Mouse (Mus musculus) liver, embryonic 12.5 days (tissue): ENCODE measurements at regions not wholly inside any gene's neighbourhood (a gene's known extent, or its start where the extent isn't known, plus 50 kb on each side); places are given as distances from the start of the nearest gene placed in this dataset.

ENCODE experiments used
- ATAC-seq: fragments of 200-750 bp; cut with Nextera tagmentation; 2 replicates; pipeline ENCODE4 v1.8.0; 2017; ENCODE audit warnings: moderate number of reproducible peaks, mild to moderate bottlenecking, moderate library complexity
- H3K27ac ChIP-seq: fragments of 300-500 bp; sonication (generic); 2 replicates; pipeline ENCODE4 v1.5.1; 2016; ENCODE audit warnings: mild to moderate bottlenecking
- H3K27me3 ChIP-seq: fragments of 300-500 bp; sonication (generic); replicated peaks from 2 replicates; pipeline ENCODE4 v1.6.1; 2016; ENCODE audit warnings: mild to moderate bottlenecking, moderate library complexity
- H3K36me3 ChIP-seq: fragments of 300-500 bp; sonication (generic); 2 replicates; pipeline ENCODE4 v1.6.1; 2016; ENCODE audit warnings: mild to moderate bottlenecking, moderate library complexity
- H3K4me1 ChIP-seq: fragments of 300-500 bp; sonication (generic); 2 replicates; pipeline ENCODE4 v1.6.1; 2016
- H3K4me2 ChIP-seq: fragments of 300-500 bp; sonication (generic); 2 replicates; pipeline ENCODE4 v1.6.1; 2016; ENCODE audit warnings: mild to moderate bottlenecking, moderate library complexity
- H3K4me3 ChIP-seq: fragments of 300-500 bp; sonication (generic); 2 replicates; pipeline ENCODE4 v1.5.1; 2016; ENCODE audit warnings: mild to moderate bottlenecking, moderate library complexity
- H3K9ac ChIP-seq: fragments of 300-500 bp; sonication (generic); 2 replicates; pipeline ENCODE4 v1.6.1; 2016; ENCODE audit warnings: mild to moderate bottlenecking, moderate library complexity
- H3K9me3 ChIP-seq: fragments of 300-500 bp; sonication (generic); replicated peaks from 2 replicates; pipeline ENCODE4 v1.6.1; 2016; ENCODE audit warnings: mild to moderate bottlenecking, moderate library complexity
- WGBS: fragments of 180-500 bp; shearing (Covaris S2); methylation state at CpG from one replicate; pipeline ENCODE4 v1.1.7; 2016; ENCODE audit not compliant: insufficient replicate concordance; 5-methylcytosine and 5-hydroxymethylcytosine counted together

GRCm38 (mm10) chr9:118204456-118204855 lies 54.5 kb upstream of the Cmc1 start:
- Histone ChIP-seq H3K9me3 (0 out of 2 replicates have a peak, but pooled peaks cover 6% of the 10 kb centered on the region), H3K4me3 (no peak overlapping the region), H3K36me3 (no peaks in the 10 kb centered on the region), H3K4me2 (no peak overlapping the region), H3K27ac (no peak overlapping the region), H3K27me3 (no peaks in the 10 kb centered on the region), H3K9ac (no peak overlapping the region), H3K4me1 (no peaks in the 10 kb centered on the region)
- WGBS: 71% methylated on average over 9 of the region's 9 CpGs
- no peak for ATAC-seq

- no peak overlapping the region for H3K4me3 ChIP-seq
- H3K9me3 ChIP-seq: 0 out of 2 replicates have a peak, but pooled peaks cover 6% of the 10 kb centered on the region
- no peak overlapping the region for H3K27ac ChIP-seq
- H3K9ac ChIP-seq: no peak overlapping the region
- H3K27me3 ChIP-seq: no peaks in the 10 kb centered on the region
- 73% methylated on average over 7 of the region's 7 CpGs for WGBS
- H3K4me1 ChIP-seq: no peaks in the 10 kb centered on the region
- no peak overlapping the region for H3K4me2 ChIP-seq
- H3K36me3 ChIP-seq: no peaks in the 10 kb centered on the region
- no peak for ATAC-seq
Observed at GRCm38 (mm10) chr9:118206483-118206882, 56.5 kb upstream of the Cmc1 start.

- H3K4me2 ChIP-seq: no peak overlapping the region
- H3K4me1 ChIP-seq: no peaks in the 10 kb centered on the region
- H3K27me3 ChIP-seq: no peaks in the 10 kb centered on the region
- 76% methylated on average over 5 of the region's 5 CpGs for WGBS
- no peak overlapping the region for H3K4me3 ChIP-seq
- H3K27ac ChIP-seq: no peak overlapping the region
- H3K9ac ChIP-seq: no peak overlapping the region
- no peak for ATAC-seq
- 0 out of 2 replicates have a peak, but pooled peaks cover 3% of the 10 kb centered on the region for H3K9me3 ChIP-seq
- no peaks in the 10 kb centered on the region for H3K36me3 ChIP-seq
Observed at GRCm38 (mm10) chr9:118219696-118220095, 69.7 kb upstream of the Cmc1 start.

- Histone ChIP-seq H3K4me1 (no peaks in the 10 kb centered on the region), H3K4me2 (no peak overlapping the region), H3K4me3 (no peak overlapping the region), H3K9ac (no peak overlapping the region), H3K9me3 (no peaks in the 10 kb centered on the region), H3K27ac (no peak overlapping the region), H3K36me3 (no peaks in the 10 kb centered on the region), H3K27me3 (no peaks in the 10 kb centered on the region)
- ATAC-seq: no peak
- 78% methylated on average over 14 of the region's 14 CpGs for WGBS
Observed at GRCm38 (mm10) chr9:118221186-118221585, 71.2 kb upstream of the Cmc1 start.

- Histone ChIP-seq H3K36me3 (no peaks in the 10 kb centered on the region), H3K9me3 (no peaks in the 10 kb centered on the region), H3K4me3 (no peak overlapping the region), H3K9ac (no peak overlapping the region), H3K27me3 (no peaks in the 10 kb centered on the region), H3K4me1 (no peaks in the 10 kb centered on the region), H3K27ac (no peak overlapping the region), H3K4me2 (no peak overlapping the region)
- no peak for ATAC-seq
- WGBS: 35% methylated on average over 23 of the region's 23 CpGs
Observed at GRCm38 (mm10) chr9:118227401-118228061, 77.6 kb upstream of the Cmc1 start.

GRCm38 (mm10) chr9:118228691-118229427 lies 78.9 kb upstream of the Cmc1 start:
- H3K36me3 ChIP-seq: no peaks in the 10 kb centered on the region
- H3K4me1 ChIP-seq: no peaks in the 10 kb centered on the region
- no peak overlapping the region for H3K4me2 ChIP-seq
- H3K9ac ChIP-seq: no peak overlapping the region
- H3K27ac ChIP-seq: no peak overlapping the region
- 63% methylated on average over 19 of the region's 19 CpGs for WGBS
- H3K9me3 ChIP-seq: no peaks in the 10 kb centered on the region
- H3K27me3 ChIP-seq: no peaks in the 10 kb centered on the region
- H3K4me3 ChIP-seq: no peak overlapping the region
- ATAC-seq: no peak

- no peaks in the 10 kb centered on the region for H3K27me3 ChIP-seq
- no peak overlapping the region for H3K9ac ChIP-seq
- no peaks in the 10 kb centered on the region for H3K4me1 ChIP-seq
- WGBS: 67% methylated on average over 4 of the region's 4 CpGs
- H3K9me3 ChIP-seq: no peaks in the 10 kb centered on the region
- H3K4me3 ChIP-seq: no peak overlapping the region
- no peak overlapping the region for H3K4me2 ChIP-seq
- ATAC-seq: no peak
- H3K27ac ChIP-seq: no peak overlapping the region
- no peaks in the 10 kb centered on the region for H3K36me3 ChIP-seq
Observed at GRCm38 (mm10) chr9:118240711-118241110, 90.7 kb upstream of the Cmc1 start.

DNA sequence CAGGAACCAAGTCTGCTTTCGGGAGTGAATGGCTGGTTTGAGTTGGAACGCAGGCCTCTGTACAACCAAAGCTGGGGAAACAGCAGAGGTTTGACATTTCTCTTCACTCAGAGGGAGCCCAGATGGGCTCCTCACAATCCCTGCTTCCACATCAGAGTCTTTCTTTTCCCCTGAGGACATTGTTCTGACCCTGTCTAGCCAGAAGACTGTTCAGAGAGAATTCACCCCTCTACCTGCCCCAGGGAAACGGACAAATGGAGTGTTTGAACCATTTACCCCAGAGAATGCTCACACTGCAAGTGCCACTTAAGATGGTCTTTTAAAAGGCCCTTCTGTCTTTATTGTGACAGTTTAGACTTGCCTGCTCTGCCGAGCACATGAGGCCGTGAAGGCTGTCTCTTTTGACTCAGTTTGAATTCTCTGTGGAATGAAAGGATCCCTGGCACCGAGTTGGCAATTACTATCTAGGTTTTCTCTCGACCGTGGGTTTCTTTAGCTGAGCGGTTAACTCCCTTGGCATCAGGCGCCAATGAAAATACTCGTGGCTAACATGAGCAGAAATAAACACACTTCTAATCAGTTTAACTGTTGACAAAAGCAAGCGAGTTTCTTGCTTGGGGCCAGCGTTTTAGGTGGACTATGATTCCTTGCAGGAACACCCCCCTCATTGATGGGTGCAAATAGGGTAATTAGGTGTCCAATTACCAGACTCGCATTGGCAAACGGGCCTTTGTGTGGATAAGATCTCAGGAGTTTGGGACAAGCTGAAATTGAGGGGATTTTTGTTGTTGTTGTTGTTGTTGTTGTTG lies 97.0 kb upstream of the Cmc1 start:
- H3K27me3 ChIP-seq: no peaks in the 10 kb centered on the region
- H3K4me1 ChIP-seq: no peaks in the 10 kb centered on the region
- no peak for ATAC-seq
- no peak overlapping the region for H3K9ac ChIP-seq
- no peaks in the 10 kb centered on the region for H3K36me3 ChIP-seq
- no peak overlapping the region for H3K4me2 ChIP-seq
- no peak overlapping the region for H3K4me3 ChIP-seq
- 55% methylated on average over 15 of the region's 15 CpGs for WGBS
- no peaks in the 10 kb centered on the region for H3K9me3 ChIP-seq
- no peak overlapping the region for H3K27ac ChIP-seq

DNA sequence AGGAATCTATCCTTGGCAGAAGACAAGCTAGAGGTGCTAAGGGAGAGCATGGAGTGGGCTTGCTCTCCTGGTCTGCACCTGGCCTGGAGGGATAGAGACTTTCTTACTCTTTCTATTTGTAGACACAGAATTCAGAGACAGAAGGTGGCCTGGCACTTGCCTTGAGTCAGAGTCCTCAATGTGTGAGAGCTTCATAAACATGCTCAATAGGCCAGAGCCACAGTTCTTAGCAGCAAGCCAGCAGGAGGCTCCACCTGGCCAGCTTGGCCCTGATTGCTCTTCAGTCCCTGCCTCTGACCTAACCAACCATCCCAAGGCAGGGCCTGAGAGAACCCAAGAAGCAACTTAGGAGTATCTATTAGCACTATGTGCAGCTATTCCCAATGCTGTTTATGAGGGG lies 103.9 kb upstream of the Cmc1 start:
- H3K9me3 ChIP-seq: no peaks in the 10 kb centered on the region
- H3K27ac ChIP-seq: no peak overlapping the region
- no peaks in the 10 kb centered on the region for H3K4me1 ChIP-seq
- no peak for ATAC-seq
- H3K36me3 ChIP-seq: no peaks in the 10 kb centered on the region
- peaks cover 4% of the 10 kb centered on the region; the same call in 1 of the 2 replicates for H3K27me3 ChIP-seq
- H3K4me3 ChIP-seq: no peak overlapping the region
- no peak overlapping the region for H3K9ac ChIP-seq
- H3K4me2 ChIP-seq: no peak overlapping the region

DNA sequence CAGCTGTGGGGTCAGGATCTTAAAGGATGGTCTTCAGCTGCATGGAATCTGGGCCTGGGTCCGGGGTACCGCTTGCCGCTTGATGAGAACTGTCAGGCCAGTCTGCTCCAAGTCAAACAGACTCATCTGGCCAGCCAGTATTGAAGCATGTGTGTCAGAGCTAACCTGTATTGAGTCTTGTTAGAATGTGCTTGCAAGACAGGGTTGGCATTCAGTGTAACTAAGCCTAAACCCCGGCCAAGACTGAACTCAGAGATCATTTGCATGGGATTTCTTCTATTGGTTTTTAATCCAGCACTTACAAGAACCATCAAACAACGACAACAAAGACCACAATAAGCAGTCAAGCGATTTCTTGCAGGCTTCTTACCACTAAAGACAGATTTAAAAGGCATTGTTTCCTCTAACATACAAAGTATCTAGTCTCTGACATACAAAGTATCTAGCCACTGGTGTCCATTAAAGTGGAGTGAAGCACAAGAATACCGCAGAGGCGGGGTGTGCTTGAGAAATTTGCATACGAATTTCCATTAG lies 105.3 kb upstream of the Cmc1 start:
- no peaks in the 10 kb centered on the region for H3K4me1 ChIP-seq
- no peaks in the 10 kb centered on the region for H3K9me3 ChIP-seq
- ATAC-seq: no peak
- 45% methylated on average over 9 of the region's 9 CpGs for WGBS
- H3K27me3 ChIP-seq: peaks cover 4% of the 10 kb centered on the region; the same call in 1 of the 2 replicates
- H3K36me3 ChIP-seq: no peaks in the 10 kb centered on the region
- H3K27ac ChIP-seq: no peak overlapping the region
- H3K4me3 ChIP-seq: no peak overlapping the region
- H3K9ac ChIP-seq: no peak overlapping the region
- H3K4me2 ChIP-seq: no peak overlapping the region

GRCm38 (mm10) chr9:118255751-118256266 lies 105.8 kb upstream of the Cmc1 start:
- ATAC-seq: no peak
- peaks cover 4% of the 10 kb centered on the region; the same call in 1 of the 2 replicates for H3K27me3 ChIP-seq
- no peak overlapping the region for H3K9ac ChIP-seq
- H3K4me2 ChIP-seq: no peak overlapping the region
- no peak overlapping the region for H3K27ac ChIP-seq
- H3K4me3 ChIP-seq: no peak overlapping the region
- no peaks in the 10 kb centered on the region for H3K4me1 ChIP-seq
- H3K9me3 ChIP-seq: no peaks in the 10 kb centered on the region
- no peaks in the 10 kb centered on the region for H3K36me3 ChIP-seq
- 36% methylated on average over 11 of the region's 11 CpGs for WGBS

DNA sequence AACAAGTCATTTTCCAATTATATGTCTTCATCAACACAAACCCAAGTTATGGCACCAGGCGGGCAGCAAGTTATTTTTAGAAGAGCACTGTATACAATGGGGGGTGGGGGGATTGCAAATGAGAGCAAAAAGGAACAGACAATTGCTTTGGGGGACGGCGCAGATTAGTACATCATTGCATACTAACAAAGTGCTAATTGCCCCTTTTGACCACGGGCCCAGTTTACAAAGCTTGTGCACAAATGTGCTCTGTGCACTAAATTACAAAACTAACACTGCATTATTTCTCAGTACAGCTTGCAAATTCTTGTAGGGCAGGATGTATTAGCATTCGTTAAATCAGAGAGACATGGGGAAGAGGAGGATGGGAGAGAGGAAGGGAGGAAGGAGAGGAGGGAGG lies 116.3 kb upstream of the Cmc1 start:
- 49% methylated on average over 5 of the region's 5 CpGs for WGBS
- no peak for ATAC-seq
- Histone ChIP-seq H3K4me1 (no peaks in the 10 kb centered on the region), H3K4me2 (no peak overlapping the region), H3K36me3 (no peaks in the 10 kb centered on the region), H3K9ac (no peak overlapping the region), H3K4me3 (no peak overlapping the region), H3K9me3 (no peaks in the 10 kb centered on the region), H3K27ac (no peak overlapping the region), H3K27me3 (no peaks in the 10 kb centered on the region)
